Mouse (Mus musculus): ENCODE data around the gene Slc36a3.

DNA sequence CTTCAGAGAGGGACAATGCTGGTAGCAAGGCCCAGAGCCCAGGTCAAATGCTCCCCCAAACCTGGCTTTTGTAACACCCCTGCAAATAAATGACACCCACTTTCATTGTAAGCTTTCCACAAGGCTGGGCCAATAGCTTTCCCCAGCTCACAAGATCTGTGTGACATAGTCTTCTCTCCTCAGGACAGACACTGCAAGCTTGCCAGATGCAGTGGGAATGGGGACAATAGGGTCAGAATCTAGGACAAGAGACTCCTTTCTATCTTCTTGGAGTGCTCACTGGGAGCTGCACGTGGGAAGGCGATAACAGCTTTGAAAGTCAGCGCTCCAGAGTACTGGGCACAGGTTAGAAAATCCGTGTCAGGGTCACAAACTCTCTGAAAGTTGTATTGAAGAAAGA lies 72.3 kb downstream of the Slc36a3 start:
- no peak for TF ChIP-seq CTCF (IDR thresholded peaks at IDR 0.05; ENCODE audit: low read depth)
- no peak for TF ChIP-seq EP300 (optimal IDR thresholded peaks at IDR 0.05)
